Mouse (Mus musculus): ENCODE measurements around the gene Fbxo10. TPM values are rescaled to one million over a fixed set of nuclear protein-coding genes. Genes with fewer than 3 reads are reported as not detected.

Fbxo10 gene
- polyA plus RNA-seq (2012; rRNA removed), result 5.2 and 6.6 TPM in 2 replicates

GRCm38 (mm10) chr4:45084021-45084894 lies at the start of gene Fbxo10:
Fbxo10 (minus strand) TSS chr4:45084604.
- WGBS, result under 1% methylated on average over 75 of the region's 77 CpGs
- Histone ChIP-seq H3K36me3 (ENCODE audit: control insufficient read depth, insufficient read depth, low read length) (no peaks in the 10 kb centered on the region), H3K27ac (ENCODE audit: insufficient read depth, low read length) (no peak within 1 kb of the TSS), H3K4me3 (ENCODE audit: extremely low read depth, insufficient read depth, insufficient read length) (peak within 1 kb of the TSS; percentile 73), H3K4me1 (ENCODE audit: control insufficient read depth, insufficient read depth, insufficient read length) (no peaks in the 10 kb centered on the region), H3K27me3 (ENCODE audit: control insufficient read depth, insufficient read depth, low read length) (no peaks in the 10 kb centered on the region; the same call in 1 of the 2 replicates)
- TF ChIP-seq CTCF (IDR thresholded peaks at IDR 0.05; ENCODE audit: extremely low read depth, insufficient read depth, insufficient read length, insufficient replicate concordance) (no peak), POLR2A (IDR thresholded peaks at IDR 0.05; ENCODE audit: low read depth, low read length) (no peak)
- DNase-seq (ENCODE audit: low read depth in 1 of 2, low spot score in 2 of 2), result peak; percentile 33 to 89

- WGBS, result 81% methylated on average over 4 of the region's 4 CpGs
- Histone ChIP-seq H3K36me3 (ENCODE audit: control insufficient read depth, insufficient read depth, low read length) (no peaks in the 10 kb centered on the region), H3K4me3 (ENCODE audit: extremely low read depth, insufficient read depth, insufficient read length) (no peak overlapping the region), H3K27me3 (ENCODE audit: control insufficient read depth, insufficient read depth, low read length) (no peaks in the 10 kb centered on the region), H3K4me1 (ENCODE audit: control insufficient read depth, insufficient read depth, insufficient read length) (no peaks in the 10 kb centered on the region), H3K27ac (ENCODE audit: insufficient read depth, low read length) (no peak overlapping the region)
- TF ChIP-seq POLR2A (IDR thresholded peaks at IDR 0.05; ENCODE audit: low read depth, low read length) (no peak), CTCF (IDR thresholded peaks at IDR 0.05; ENCODE audit: extremely low read depth, insufficient read depth, insufficient read length, insufficient replicate concordance) (no peak)
- no peak for DNase-seq (ENCODE audit: low read depth in 1 of 2, low spot score in 2 of 2)
Observed at GRCm38 (mm10) chr4:45131021-45131420, 46.6 kb upstream of the Fbxo10 start.

- TF ChIP-seq POLR2A (IDR thresholded peaks at IDR 0.05; ENCODE audit: low read depth, low read length), result no peak
- TF ChIP-seq CTCF (IDR thresholded peaks at IDR 0.05; ENCODE audit: extremely low read depth, insufficient read depth, insufficient read length, insufficient replicate concordance), result no peak
- H3K4me3 ChIP-seq (ENCODE audit: extremely low read depth, insufficient read depth, insufficient read length), result no peak overlapping the region
Observed at GRCm38 (mm10) chr4:45121311-45121710, 36.9 kb upstream of the Fbxo10 start.

GRCm38 (mm10) chr4:45108456-45109110 lies 24.2 kb upstream of the Fbxo10 start:
- Histone ChIP-seq H3K36me3 (ENCODE audit: control insufficient read depth, insufficient read depth, low read length) (peaks cover 4% of the 10 kb centered on the region), H3K27ac (ENCODE audit: insufficient read depth, low read length) (no peak overlapping the region), H3K27me3 (ENCODE audit: control insufficient read depth, insufficient read depth, low read length) (no peaks in the 10 kb centered on the region), H3K4me3 (ENCODE audit: extremely low read depth, insufficient read depth, insufficient read length) (peak overlapping the region; percentile 35; the same call in 1 of the 2 replicates), H3K4me1 (ENCODE audit: control insufficient read depth, insufficient read depth, insufficient read length) (peaks cover 5% of the 10 kb centered on the region; the same call in 1 of the 2 replicates)
- DNase-seq (ENCODE audit: low read depth in 1 of 2, low spot score in 2 of 2), result no peak
- WGBS, result 49% methylated on average over 8 of the region's 8 CpGs
- TF ChIP-seq POLR2A (IDR thresholded peaks at IDR 0.05; ENCODE audit: low read depth, low read length), result no peak
- TF ChIP-seq CTCF (IDR thresholded peaks at IDR 0.05; ENCODE audit: extremely low read depth, insufficient read depth, insufficient read length, insufficient replicate concordance), result no peak

More at GRCm38 (mm10) chr4:45121311-45121710, 36.9 kb upstream of the Fbxo10 start:
- H3K27me3 ChIP-seq (ENCODE audit: control insufficient read depth, insufficient read depth, low read length), result no peaks in the 10 kb centered on the region
- DNase-seq (ENCODE audit: low read depth in 1 of 2, low spot score in 2 of 2), result no peak
- no peak overlapping the region for H3K27ac ChIP-seq (ENCODE audit: insufficient read depth, low read length)
- no peaks in the 10 kb centered on the region for H3K4me1 ChIP-seq (ENCODE audit: control insufficient read depth, insufficient read depth, insufficient read length)
- whole genome bisulfite sequencing, result 88% methylated on average over 11 of the region's 11 CpGs
- H3K36me3 ChIP-seq (ENCODE audit: control insufficient read depth, insufficient read depth, low read length), result no peaks in the 10 kb centered on the region

GRCm38 (mm10) chr4:45107601-45108277 lies 23.3 kb upstream of the Fbxo10 start, which contains the start of gene Tomm5:
Tomm5 (minus strand) TSS chr4:45108114.
- WGBS, result under 1% methylated on average over 39 of the region's 39 CpGs
- TF ChIP-seq POLR2A (IDR thresholded peaks at IDR 0.05; ENCODE audit: low read depth, low read length), result peak; percentile 53
- peak; percentile 53; the same call in 1 of the 2 replicates for TF ChIP-seq CTCF (IDR thresholded peaks at IDR 0.05; ENCODE audit: extremely low read depth, insufficient read depth, insufficient read length, insufficient replicate concordance)

GRCm38 (mm10) chr4:45107066-45107465 lies 22.7 kb upstream of the Fbxo10 start:
- no peak for TF ChIP-seq POLR2A (IDR thresholded peaks at IDR 0.05; ENCODE audit: low read depth, low read length)
- no peak for TF ChIP-seq CTCF (IDR thresholded peaks at IDR 0.05; ENCODE audit: extremely low read depth, insufficient read depth, insufficient read length, insufficient replicate concordance)
- no peak for DNase-seq (ENCODE audit: low read depth in 1 of 2, low spot score in 2 of 2)
- Histone ChIP-seq H3K27me3 (ENCODE audit: control insufficient read depth, insufficient read depth, low read length) (no peaks in the 10 kb centered on the region), H3K4me1 (ENCODE audit: control insufficient read depth, insufficient read depth, insufficient read length) (peaks cover 5% of the 10 kb centered on the region; the same call in 1 of the 2 replicates), H3K36me3 (ENCODE audit: control insufficient read depth, insufficient read depth, low read length) (peaks cover 6% of the 10 kb centered on the region), H3K27ac (ENCODE audit: insufficient read depth, low read length) (no peak overlapping the region), H3K4me3 (ENCODE audit: extremely low read depth, insufficient read depth, insufficient read length) (peak overlapping the region; percentile 41; the same call in 1 of the 2 replicates)
- WGBS, result 7% methylated on average over 4 of the region's 4 CpGs

More at GRCm38 (mm10) chr4:45107601-45108277, 23.3 kb upstream of the Fbxo10 start, which contains the start of gene Tomm5:
- Histone ChIP-seq H3K36me3 (ENCODE audit: control insufficient read depth, insufficient read depth, low read length) (peaks cover 6% of the 10 kb centered on the region), H3K4me3 (ENCODE audit: extremely low read depth, insufficient read depth, insufficient read length) (peak within 1 kb of the TSS; percentile 78), H3K27me3 (ENCODE audit: control insufficient read depth, insufficient read depth, low read length) (no peaks in the 10 kb centered on the region), H3K4me1 (ENCODE audit: control insufficient read depth, insufficient read depth, insufficient read length) (peaks cover 5% of the 10 kb centered on the region; the same call in 1 of the 2 replicates), H3K27ac (ENCODE audit: insufficient read depth, low read length) (peak within 1 kb of the TSS; percentile 50)
- DNase-seq (ENCODE audit: low read depth in 1 of 2, low spot score in 2 of 2), result peak; percentile 84 to 85

Measured in spleen, adult 2 months (tissue).